Mouse (Mus musculus): ENCODE data around the gene Rnf43. TPM values are rescaled to one million over a fixed set of nuclear protein-coding genes. Genes with fewer than 3 reads are reported as not detected.

Gene Rnf43
- 0.08 and 0.64 TPM in 2 replicates for polyA plus RNA-seq (2012)

GRCm38 (mm10) chr11:87662407-87662806 lies at the start of gene Rnf43:
TSS of gene Rnf43 (plus strand) at chr11:87662722.
- TF ChIP-seq TAL1 (IDR thresholded peaks at IDR 0.05; ENCODE audit: low read length) (no peak), GATA1 (IDR thresholded peaks at IDR 0.05; ENCODE audit: low read length) (no peak)
- Histone ChIP-seq H3K27me3 (ENCODE audit: control insufficient read depth) (peaks cover 21% of the 10 kb centered on the region), H3K4me1 (ENCODE audit: control insufficient read depth) (peaks cover 10% of the 10 kb centered on the region), H3K4me3 (replicated peaks) (peak within 1 kb of the TSS; percentile 48), H3K9me3 (ENCODE audit: control insufficient read depth, low read length) (no peaks in the 10 kb centered on the region), H3K36me3 (ENCODE audit: control insufficient read depth) (no peaks in the 10 kb centered on the region)

DNA sequence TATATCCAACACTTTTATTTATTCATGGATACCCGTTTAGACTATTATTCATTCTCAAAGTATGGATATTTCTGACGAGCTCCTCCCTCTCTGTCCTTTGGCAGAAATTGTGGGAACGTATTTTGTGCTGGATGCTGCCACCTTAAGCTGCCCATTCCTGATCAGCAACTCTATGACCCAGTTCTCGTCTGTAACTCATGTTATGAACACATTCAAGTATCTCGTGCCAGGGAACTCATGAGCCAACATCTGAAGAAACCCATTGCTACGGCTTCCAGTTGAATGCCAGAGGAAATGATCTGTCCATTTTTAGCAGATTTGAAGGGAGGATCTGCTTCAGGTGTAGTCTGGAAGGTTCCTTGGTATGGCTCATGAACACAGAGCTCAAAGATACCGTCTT lies 48.5 kb upstream of the Rnf43 start:
- TF ChIP-seq TAL1 (IDR thresholded peaks at IDR 0.05; ENCODE audit: low read length) (no peak), GATA1 (IDR thresholded peaks at IDR 0.05; ENCODE audit: low read length) (no peak)
- Histone ChIP-seq H3K36me3 (ENCODE audit: control insufficient read depth) (peaks cover 94% of the 10 kb centered on the region), H3K9me3 (ENCODE audit: control insufficient read depth, low read length) (peaks cover 11% of the 10 kb centered on the region), H3K27me3 (ENCODE audit: control insufficient read depth) (no peaks in the 10 kb centered on the region), H3K4me1 (ENCODE audit: control insufficient read depth) (peaks cover 15% of the 10 kb centered on the region), H3K4me3 (replicated peaks) (no peak overlapping the region)

DNA sequence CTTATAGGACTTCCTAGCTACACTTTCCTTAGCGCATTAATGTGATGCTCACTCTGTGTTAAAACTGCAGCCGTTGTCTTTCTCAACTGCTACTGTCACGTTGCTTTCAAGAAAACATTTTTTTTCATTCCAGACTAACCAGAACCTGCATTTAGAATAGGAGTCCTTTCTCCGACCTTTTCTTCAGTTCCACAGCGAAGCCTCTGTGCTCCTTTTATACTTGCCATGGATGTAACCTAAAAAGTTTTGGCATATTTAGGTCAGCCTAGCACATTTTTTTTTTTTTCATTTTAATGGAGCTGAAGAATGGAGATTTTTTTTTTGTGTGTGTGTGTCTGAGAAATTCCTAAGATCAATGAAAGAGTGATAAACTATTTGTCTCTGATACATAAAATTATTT lies 47.0 kb upstream of the Rnf43 start:
- peaks cover 11% of the 10 kb centered on the region for H3K9me3 ChIP-seq (ENCODE audit: control insufficient read depth, low read length)
- peaks cover 81% of the 10 kb centered on the region for H3K36me3 ChIP-seq (ENCODE audit: control insufficient read depth)
- H3K4me3 ChIP-seq (replicated peaks), result no peak overlapping the region
- peaks cover 26% of the 10 kb centered on the region for H3K4me1 ChIP-seq (ENCODE audit: control insufficient read depth)
- H3K27me3 ChIP-seq (ENCODE audit: control insufficient read depth), result no peaks in the 10 kb centered on the region
- TF ChIP-seq GATA1 (IDR thresholded peaks at IDR 0.05; ENCODE audit: low read length), result no peak
- no peak for TF ChIP-seq TAL1 (IDR thresholded peaks at IDR 0.05; ENCODE audit: low read length)

GRCm38 (mm10) chr11:87615952-87616351 lies 46.6 kb upstream of the Rnf43 start:
- peaks cover 77% of the 10 kb centered on the region for H3K36me3 ChIP-seq (ENCODE audit: control insufficient read depth)
- no peak overlapping the region for H3K4me3 ChIP-seq (replicated peaks)
- TF ChIP-seq TAL1 (IDR thresholded peaks at IDR 0.05; ENCODE audit: low read length) (no peak), GATA1 (IDR thresholded peaks at IDR 0.05; ENCODE audit: low read length) (no peak)

DNA sequence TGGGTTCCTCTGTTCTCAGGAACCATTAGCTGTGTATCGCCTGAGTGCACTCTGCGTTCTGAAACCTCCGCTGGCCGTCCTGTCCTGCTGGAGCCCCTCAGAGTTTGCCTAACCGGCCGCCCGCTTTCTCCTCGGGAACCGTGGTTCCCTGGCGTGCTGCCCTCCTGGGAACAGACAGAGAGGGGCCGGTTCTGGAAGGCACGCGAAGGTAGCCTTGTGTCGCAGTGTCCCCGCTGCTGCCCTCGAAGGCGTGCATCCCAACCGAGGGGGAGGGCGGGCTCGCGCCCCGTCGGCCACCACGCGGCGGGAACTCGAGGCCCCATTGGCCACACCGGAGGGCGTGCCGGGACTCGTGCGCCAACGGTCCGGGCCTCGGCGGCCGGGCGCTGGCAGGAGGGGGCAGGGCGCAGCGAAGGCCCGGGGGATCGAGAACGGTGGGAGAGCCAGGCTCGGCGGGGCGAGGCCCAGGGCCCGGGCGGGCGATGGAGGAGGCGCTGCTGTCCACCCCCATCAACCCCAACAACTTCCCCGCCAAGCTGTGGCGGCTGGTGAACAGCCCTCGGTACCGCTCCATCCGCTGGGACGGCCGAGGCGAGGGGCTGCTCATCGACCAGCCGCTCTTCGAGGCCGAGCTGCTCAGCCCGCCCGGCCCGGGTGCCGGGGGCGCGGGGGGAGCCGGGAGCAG lies 45.6 kb upstream of the Rnf43 start, which contains the start of gene Hsf5:
Gene Hsf5, plus strand, starts transcription at position 375 of the 685 bp plus-strand sequence.
- Histone ChIP-seq H3K4me1 (ENCODE audit: control insufficient read depth) (peaks cover 29% of the 10 kb centered on the region), H3K9me3 (ENCODE audit: control insufficient read depth, low read length) (peaks cover 11% of the 10 kb centered on the region), H3K36me3 (ENCODE audit: control insufficient read depth) (peaks cover 67% of the 10 kb centered on the region), H3K27me3 (ENCODE audit: control insufficient read depth) (no peaks in the 10 kb centered on the region), H3K4me3 (replicated peaks) (no peak within 1 kb of the TSS)
- TF ChIP-seq TAL1 (IDR thresholded peaks at IDR 0.05; ENCODE audit: low read length) (no peak), GATA1 (IDR thresholded peaks at IDR 0.05; ENCODE audit: low read length) (no peak)

More at GRCm38 (mm10) chr11:87615952-87616351, 46.6 kb upstream of the Rnf43 start:
- Histone ChIP-seq H3K4me1 (ENCODE audit: control insufficient read depth) (peaks cover 29% of the 10 kb centered on the region), H3K9me3 (ENCODE audit: control insufficient read depth, low read length) (peaks cover 11% of the 10 kb centered on the region), H3K27me3 (ENCODE audit: control insufficient read depth) (no peaks in the 10 kb centered on the region)

GRCm38 (mm10) chr11:87617606-87618005 lies 44.9 kb upstream of the Rnf43 start:
- peaks cover 29% of the 10 kb centered on the region for H3K4me1 ChIP-seq (ENCODE audit: control insufficient read depth)
- H3K27me3 ChIP-seq (ENCODE audit: control insufficient read depth), result no peaks in the 10 kb centered on the region
- no peak for TF ChIP-seq TAL1 (IDR thresholded peaks at IDR 0.05; ENCODE audit: low read length)
- no peak for TF ChIP-seq GATA1 (IDR thresholded peaks at IDR 0.05; ENCODE audit: low read length)
- H3K9me3 ChIP-seq (ENCODE audit: control insufficient read depth, low read length), result peaks cover 11% of the 10 kb centered on the region
- peaks cover 60% of the 10 kb centered on the region for H3K36me3 ChIP-seq (ENCODE audit: control insufficient read depth)
- H3K4me3 ChIP-seq (replicated peaks), result no peak overlapping the region

- Histone ChIP-seq H3K4me3 (replicated peaks) (no peak overlapping the region), H3K9me3 (ENCODE audit: control insufficient read depth, low read length) (no peaks in the 10 kb centered on the region), H3K36me3 (ENCODE audit: control insufficient read depth) (peaks cover 19% of the 10 kb centered on the region), H3K4me1 (ENCODE audit: control insufficient read depth) (peaks cover 23% of the 10 kb centered on the region), H3K27me3 (ENCODE audit: control insufficient read depth) (no peaks in the 10 kb centered on the region)
- TF ChIP-seq GATA1 (IDR thresholded peaks at IDR 0.05; ENCODE audit: low read length), result no peak
- no peak for TF ChIP-seq TAL1 (IDR thresholded peaks at IDR 0.05; ENCODE audit: low read length)
These were observed 39.4 kb upstream of the Rnf43 start for GRCm38 (mm10) chr11:87623160-87623559.

GRCm38 (mm10) chr11:87629859-87630258 lies 32.7 kb upstream of the Rnf43 start:
- no peaks in the 10 kb centered on the region; the same call in 1 of the 2 replicates for H3K36me3 ChIP-seq (ENCODE audit: control insufficient read depth)
- no peak overlapping the region for H3K4me3 ChIP-seq (replicated peaks)
- H3K9me3 ChIP-seq (ENCODE audit: control insufficient read depth, low read length), result no peaks in the 10 kb centered on the region
- peaks cover 3% of the 10 kb centered on the region for H3K4me1 ChIP-seq (ENCODE audit: control insufficient read depth)
- TF ChIP-seq GATA1 (IDR thresholded peaks at IDR 0.05; ENCODE audit: low read length) (no peak), TAL1 (IDR thresholded peaks at IDR 0.05; ENCODE audit: low read length) (no peak)
- H3K27me3 ChIP-seq (ENCODE audit: control insufficient read depth), result no peaks in the 10 kb centered on the region

GRCm38 (mm10) chr11:87638793-87639192 lies 23.7 kb upstream of the Rnf43 start:
- no peak for TF ChIP-seq TAL1 (IDR thresholded peaks at IDR 0.05; ENCODE audit: low read length)
- no peak for TF ChIP-seq GATA1 (IDR thresholded peaks at IDR 0.05; ENCODE audit: low read length)
- H3K27me3 ChIP-seq (ENCODE audit: control insufficient read depth), result no peaks in the 10 kb centered on the region
- H3K4me1 ChIP-seq (ENCODE audit: control insufficient read depth), result peaks cover 12% of the 10 kb centered on the region
- H3K9me3 ChIP-seq (ENCODE audit: control insufficient read depth, low read length), result no peaks in the 10 kb centered on the region
- H3K36me3 ChIP-seq (ENCODE audit: control insufficient read depth), result no peaks in the 10 kb centered on the region
- H3K4me3 ChIP-seq (replicated peaks), result peak overlapping the region; percentile 64
